Mouse (Mus musculus) heart, postnatal 14 days (tissue): ENCODE measurements around the gene Phb. TPM values are rescaled to one million over a fixed set of nuclear protein-coding genes. Genes with fewer than 3 reads are reported as not detected.

Experiments
- DNase-seq, 2 experiments: peaks; one replicate each; pipeline ENCODE4 v3.0.0; 2021 to 2022
- intact Hi-C: fragments of 180-260 bp; cut with DNase I; formaldehyde crosslinking; loops from one replicate; pipeline ENCODE4 v1.15.1; 2025
- long read RNA-seq, 2 experiments: library from polyadenylated mRNA; stranded (forward); transcript quantifications; one replicate each; pipeline ENCODE4 v2.0.0; 2021
- total RNA-seq, 2 experiments: library from RNA; stranded (reverse); gene quantifications; 2 replicates each; pipeline ENCODE4 v1.2.3; 2021

Phb gene
- total RNA-seq: 100 to 1,000 TPM; 338 to 341 TPM
- long read RNA-seq, experiment 1, transcript Phb-204 (7 exons, 1,799 nt): major isoform, 639 of 754 reads
- long read RNA-seq, experiment 1, partial matches to known transcripts: 98 of 754 reads
- long read RNA-seq, experiment 1, other reads (novel, unspliced or antisense): 15 of 754 reads
- long read RNA-seq, experiment 2, transcript Phb-204 (7 exons, 1,799 nt): major isoform, 478 of 543 reads
- long read RNA-seq, experiment 2, partial matches to known transcripts: 55 of 543 reads
- long read RNA-seq, experiment 2, other reads (novel, unspliced or antisense): 8 of 543 reads

DNA sequence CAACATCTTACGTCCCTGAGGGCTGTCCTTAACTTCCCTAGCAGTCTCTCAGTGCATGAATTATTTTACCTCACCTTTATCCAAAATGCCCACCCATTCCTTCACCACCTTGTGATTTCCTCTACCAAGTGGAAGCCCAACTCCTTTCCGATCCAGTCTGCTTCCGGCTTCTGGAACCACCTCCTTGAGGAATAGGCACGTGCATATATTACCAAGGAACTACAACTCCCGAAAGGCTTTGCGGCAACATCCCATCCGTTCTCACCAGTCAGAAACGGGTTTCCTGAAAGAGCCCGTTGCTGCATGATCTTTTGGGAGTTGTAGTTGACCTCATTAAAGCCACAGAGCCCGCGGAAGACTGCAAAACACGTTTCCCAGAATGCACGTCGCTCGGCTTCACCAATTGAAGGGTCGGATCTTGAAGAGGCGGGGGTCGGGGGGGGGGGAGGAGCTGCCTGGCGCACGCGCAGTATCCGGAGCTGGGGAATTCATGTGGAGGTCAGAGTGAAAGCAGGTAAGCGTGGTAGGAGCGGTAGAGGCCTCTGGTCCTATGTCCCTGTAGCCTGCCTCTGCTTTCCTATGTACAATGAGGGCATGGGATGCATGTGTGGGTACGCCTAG is at the start of gene Phb:
Gene Phb, plus strand, starts transcription at position 429 of the 621 bp plus-strand sequence.
- peak; percentile 87 to 91 for DNase-seq
- intact Hi-C loops: loop anchor here (10.0 kb wide), 1 partner anchor 272 kb away; no protein-coding TSS in a partner anchor

- no peak for DNase-seq
- intact Hi-C loops: no loop called here
Measured at GRCm38 (mm10) chr11:95617785-95618465, 48.8 kb upstream of the Phb start.

DNA sequence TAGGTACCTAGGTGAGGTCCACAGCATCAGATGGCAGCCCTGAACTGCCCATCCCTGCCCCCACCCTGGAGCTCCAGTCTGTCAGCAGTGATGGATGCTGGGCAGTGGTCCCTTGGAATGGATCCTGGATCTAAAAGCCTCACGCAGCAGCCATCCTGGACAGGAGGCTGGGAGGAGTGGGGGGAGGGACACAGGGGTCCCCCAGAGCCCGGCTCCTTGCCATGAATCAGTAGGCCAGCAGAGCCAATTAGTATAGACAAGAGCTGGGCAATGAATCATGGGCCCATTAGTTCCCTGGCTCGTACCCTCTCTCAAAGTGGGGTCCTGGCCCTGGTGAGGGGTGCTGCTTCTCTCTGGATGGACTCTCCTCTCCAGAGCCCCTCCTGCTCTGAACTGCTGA is 47.7 kb upstream of the Phb start:
- intact Hi-C loops: no loop called here
- DNase-seq: no peak

GRCm38 (mm10) chr11:95619886-95620444 is 46.8 kb upstream of the Phb start:
- intact Hi-C loops: no loop called here
- DNase-seq: no peak

DNA sequence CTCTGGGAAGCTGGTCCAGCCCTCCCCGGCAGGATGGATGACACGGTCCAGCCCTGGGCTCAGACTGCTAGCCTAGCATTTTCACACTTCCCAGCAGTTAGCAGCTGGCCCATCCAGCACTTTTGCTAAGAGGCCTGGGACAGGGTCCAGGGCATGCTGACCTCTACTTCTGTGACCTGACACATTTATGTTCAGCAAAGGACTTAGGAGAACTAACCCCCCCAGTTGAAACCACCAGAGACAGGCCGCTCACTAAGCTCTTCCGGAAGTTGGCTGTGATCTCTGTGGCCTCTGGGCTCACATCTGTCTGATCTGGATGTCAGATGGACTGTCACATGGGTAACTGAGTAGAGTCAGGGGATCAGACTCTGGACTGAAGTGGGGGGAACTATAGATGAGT is 45.7 kb upstream of the Phb start:
- intact Hi-C loops: no loop called here
- peak in 1 of 2 experiments; percentile 43 for DNase-seq

DNA sequence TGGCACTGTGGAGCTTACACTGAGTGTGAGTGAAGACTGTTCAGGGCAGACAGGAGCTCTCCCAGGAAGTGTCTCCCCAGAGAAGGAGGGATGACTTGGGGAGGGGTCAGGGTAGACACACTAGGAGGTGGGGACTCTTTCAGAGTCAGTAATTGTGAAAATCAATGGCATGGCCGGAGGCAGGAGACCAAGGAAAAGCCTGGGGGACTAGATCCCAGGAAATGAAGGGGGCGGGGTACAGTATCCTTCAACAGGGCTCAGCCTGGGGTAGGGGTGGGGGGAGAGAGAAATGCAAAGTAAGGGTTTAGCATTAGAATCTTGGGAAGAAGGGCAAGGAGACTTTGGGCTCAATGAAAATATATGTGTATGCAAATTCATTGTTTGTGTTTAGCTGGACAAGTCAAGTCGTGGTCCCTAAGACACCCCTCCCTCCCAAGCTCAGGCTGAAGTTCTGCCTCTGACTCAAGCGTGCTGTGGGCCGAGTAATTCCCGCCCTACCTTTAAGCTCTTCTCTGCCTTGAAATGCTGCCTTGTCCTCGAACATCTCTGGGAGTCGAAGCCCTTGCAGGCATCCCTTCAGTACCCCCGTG is 45.1 kb upstream of the Phb start:
- DNase-seq: no peak
- intact Hi-C loops: no loop called here

GRCm38 (mm10) chr11:95622426-95622825 is 44.3 kb upstream of the Phb start:
- intact Hi-C loops: no loop called here
- no peak for DNase-seq

DNA sequence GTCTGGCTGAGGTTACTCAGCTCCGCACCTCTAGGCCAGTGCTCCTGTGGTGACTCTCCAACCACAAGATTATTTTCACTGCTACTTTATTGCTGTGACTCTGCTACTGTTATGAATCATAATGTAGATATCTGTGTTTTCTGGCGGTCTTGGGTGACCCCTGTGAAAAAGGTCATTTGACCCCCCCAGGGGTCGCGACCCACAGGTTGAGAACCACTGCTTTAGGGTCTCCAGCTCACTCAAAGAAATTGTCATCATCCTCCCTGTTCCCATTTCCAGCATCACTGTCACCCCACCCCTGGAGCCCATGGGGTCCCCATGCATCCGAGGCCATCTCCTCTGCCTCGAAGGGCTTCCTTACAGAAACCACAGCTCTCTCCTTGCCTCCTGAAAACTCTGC is 36.2 kb upstream of the Phb start:
- DNase-seq: no peak
- intact Hi-C loops: no loop called here

GRCm38 (mm10) chr11:95631301-95631700 is 35.5 kb upstream of the Phb start:
- intact Hi-C loops: no loop called here
- no peak for DNase-seq

GRCm38 (mm10) chr11:95632474-95632873 is 34.3 kb upstream of the Phb start:
- no peak for DNase-seq
- intact Hi-C loops: no loop called here

DNA sequence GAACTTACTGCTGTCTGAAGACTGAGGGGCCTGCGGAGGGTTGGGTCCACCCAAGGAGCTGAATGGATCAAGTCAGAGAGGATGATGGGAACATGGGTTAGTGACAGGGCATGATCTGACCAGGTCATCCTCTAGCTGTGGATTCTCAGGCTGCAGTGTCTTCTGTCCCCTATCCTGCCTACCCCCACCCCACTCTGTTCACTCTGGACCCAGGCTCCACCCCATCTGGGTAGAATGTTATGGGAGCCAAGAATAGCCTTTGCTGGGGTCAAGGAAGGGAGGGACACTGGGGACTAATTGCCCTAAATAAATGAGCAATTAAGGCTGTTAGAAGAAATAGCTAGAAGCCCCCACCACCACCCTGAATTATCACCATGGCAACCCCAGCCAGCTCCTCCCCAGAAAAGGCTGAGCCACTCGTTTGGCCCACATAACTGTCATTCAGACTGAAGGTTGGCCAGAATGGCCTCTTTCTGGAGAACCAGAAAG is 33.2 kb upstream of the Phb start:
- no peak for DNase-seq
- intact Hi-C loops: no loop called here

DNA sequence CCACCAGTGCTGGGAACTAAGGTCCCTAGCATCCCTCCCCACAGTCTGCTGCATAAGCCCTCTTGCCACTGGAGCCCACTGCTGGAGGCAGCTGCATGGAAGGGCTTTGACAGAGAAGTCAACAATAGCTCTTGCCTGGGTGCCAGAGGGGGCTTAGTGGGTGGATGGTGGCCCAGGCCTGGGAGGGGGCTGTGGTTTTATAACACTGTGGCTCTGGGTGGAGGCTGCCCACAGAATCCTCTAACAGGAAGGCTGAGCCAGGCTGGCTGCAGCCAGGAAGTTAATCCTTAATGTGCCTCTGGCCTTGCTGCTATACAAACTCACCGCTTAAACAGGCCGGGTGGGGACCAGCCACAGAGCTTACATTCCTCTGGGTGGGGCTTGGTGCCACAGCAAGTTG is 31.7 kb upstream of the Phb start:
- no peak for DNase-seq
- intact Hi-C loops: no loop called here

DNA sequence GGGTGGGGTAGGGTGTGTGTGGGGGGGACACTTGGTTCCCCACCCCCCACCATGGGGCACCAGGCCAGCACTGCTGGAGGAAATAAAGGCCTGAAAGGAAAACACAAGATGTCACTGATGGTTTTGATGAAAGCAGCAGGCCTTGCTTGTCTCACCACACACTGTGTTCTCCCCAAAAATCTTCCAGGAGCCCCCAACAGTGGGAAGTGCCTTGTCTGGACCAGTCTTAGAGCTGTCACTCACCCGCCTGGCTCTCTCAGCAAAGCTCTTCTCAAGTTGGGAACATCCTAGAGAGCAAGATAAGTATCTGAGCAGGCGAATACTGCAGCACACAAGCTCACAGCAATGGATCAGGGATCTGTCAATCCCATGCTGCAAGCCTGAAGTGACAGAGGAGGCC is 26.0 kb upstream of the Phb start:
- DNase-seq: no peak
- intact Hi-C loops: no loop called here

- DNase-seq: peak in 1 of 2 experiments; percentile 22
- intact Hi-C loops: no loop called here
Measured at GRCm38 (mm10) chr11:95642534-95643280, 24.1 kb upstream of the Phb start.

DNA sequence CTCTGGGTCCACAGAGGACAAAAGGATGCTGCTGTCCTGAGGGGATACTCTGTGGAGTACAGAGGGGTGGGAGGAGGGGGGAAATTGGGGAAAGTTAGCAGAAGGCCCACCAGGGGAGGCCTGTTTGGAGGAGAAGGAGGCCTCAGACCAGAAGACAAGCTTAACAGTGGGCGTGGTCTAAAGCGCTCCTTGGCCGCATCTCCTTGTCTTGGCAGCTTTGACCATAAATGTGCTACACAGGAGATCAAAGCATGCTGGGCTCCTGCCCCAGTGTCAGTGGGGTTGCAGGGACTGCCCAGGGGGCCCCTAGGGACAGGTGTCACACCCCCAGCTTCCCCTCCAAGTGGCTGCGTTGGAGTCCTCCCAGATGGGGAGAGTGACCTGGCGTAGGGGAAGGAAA is 22.9 kb upstream of the Phb start:
- DNase-seq: no peak
- intact Hi-C loops: no loop called here

- DNase-seq: no peak
- intact Hi-C loops: no loop called here
Measured at GRCm38 (mm10) chr11:95644381-95644780, 22.4 kb upstream of the Phb start.

DNA sequence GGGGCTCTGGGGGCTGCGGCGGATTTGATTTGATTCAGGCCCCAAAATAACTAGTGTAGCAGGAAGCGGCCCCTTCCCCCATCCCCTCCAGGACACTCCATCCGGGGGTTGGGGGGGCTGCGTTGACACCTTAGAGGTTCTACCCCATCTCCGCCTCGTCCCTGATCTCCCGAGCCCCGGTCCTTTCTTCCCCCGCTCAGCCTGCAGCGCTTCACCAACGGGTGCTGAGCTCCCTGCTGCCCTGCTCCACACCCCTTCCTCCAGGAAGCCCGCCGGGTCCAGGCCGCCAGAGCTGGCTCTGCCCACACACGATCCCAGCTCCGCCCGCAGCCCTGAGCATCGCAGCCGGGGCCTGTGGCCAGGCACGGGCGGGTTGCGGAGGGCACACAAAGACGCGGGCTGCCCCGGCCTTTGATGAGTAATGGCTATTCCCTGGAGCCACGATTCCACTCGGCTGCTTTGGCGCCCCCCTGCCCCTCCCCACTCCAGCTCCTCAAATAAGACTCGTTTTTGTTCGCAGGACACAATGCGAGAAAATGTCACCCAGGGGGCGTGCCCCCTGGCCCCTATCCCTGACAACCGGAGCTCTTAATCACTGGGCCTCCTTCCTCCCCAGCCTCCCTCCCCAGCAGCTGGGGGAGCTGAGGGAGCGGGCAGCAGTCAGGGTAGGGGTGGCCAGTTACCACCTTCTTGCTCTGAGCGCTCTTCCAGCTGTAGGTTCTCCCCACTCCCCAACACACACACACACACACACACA is 21.2 kb upstream of the Phb start:
- intact Hi-C loops: no loop called here
- no peak for DNase-seq

- no peak for DNase-seq
- intact Hi-C loops: no loop called here
Measured at GRCm38 (mm10) chr11:95646154-95646490, 20.6 kb upstream of the Phb start.

GRCm38 (mm10) chr11:95647791-95648190 is 19.0 kb upstream of the Phb start:
- no peak for DNase-seq
- intact Hi-C loops: loop anchor here (1.0 to 2.0 kb wide), 2 partner anchors 61 to 114 kb away; partner anchors contain the start of gene Ngfr
